Mouse (Mus musculus) gastrocnemius, adult 2 months (tissue): ENCODE data around the gene Apex2. TPM values are rescaled to one million over a fixed set of nuclear protein-coding genes. Genes with fewer than 3 reads are reported as not detected.

Source experiments
- DNase-seq: peaks from one replicate; pipeline ENCODE4 v3.0.0; 2022
- H3K27ac ChIP-seq: fragments of 200-600 bp; 2 replicates; pipeline ENCODE4 v1.8.1; 2022; ENCODE audit warnings: mild to moderate bottlenecking
- H3K4me3 ChIP-seq: fragments of 200-600 bp; 2 replicates; pipeline ENCODE4 v1.8.1; 2022; ENCODE audit warnings: mild to moderate bottlenecking, moderate library complexity
- CTCF ChIP-seq: fragments of 200-600 bp; IDR thresholded peaks from 2 replicates; pipeline ENCODE4 v1.8.1; 2022; ENCODE audit warnings: antibody characterized with exemption, mild to moderate bottlenecking, moderate library complexity
- intact Hi-C: fragments of 180-260 bp; cut with DNase I; formaldehyde crosslinking; loops from one replicate; pipeline ENCODE4 v1.15.1; 2025
- long read RNA-seq, 2 experiments: library from polyadenylated mRNA; stranded (forward); transcript quantifications; one replicate each; pipeline ENCODE4 v2.0.0; 2021
- total RNA-seq, 2 experiments: library from RNA; stranded (reverse); gene quantifications; 2 replicates each; pipeline ENCODE4 v1.2.3; 2021

The Apex2 gene
- 10 to 100 TPM in 1 of 2 experiments, 1 to 10 TPM in 1; 5.6 to 13.7 TPM for total RNA-seq
- long read RNA-seq, experiment 1, full-length matches to known transcripts: 7 of 8 reads
- long read RNA-seq, experiment 1, partial matches to known transcripts: 0 of 8 reads
- long read RNA-seq, experiment 1, other reads (novel, unspliced or antisense): 1 of 8 reads
- long read RNA-seq, experiment 2, full-length matches to known transcripts: 5 of 8 reads
- long read RNA-seq, experiment 2, partial matches to known transcripts: 0 of 8 reads
- long read RNA-seq, experiment 2, other reads (novel, unspliced or antisense): 3 of 8 reads

DNA sequence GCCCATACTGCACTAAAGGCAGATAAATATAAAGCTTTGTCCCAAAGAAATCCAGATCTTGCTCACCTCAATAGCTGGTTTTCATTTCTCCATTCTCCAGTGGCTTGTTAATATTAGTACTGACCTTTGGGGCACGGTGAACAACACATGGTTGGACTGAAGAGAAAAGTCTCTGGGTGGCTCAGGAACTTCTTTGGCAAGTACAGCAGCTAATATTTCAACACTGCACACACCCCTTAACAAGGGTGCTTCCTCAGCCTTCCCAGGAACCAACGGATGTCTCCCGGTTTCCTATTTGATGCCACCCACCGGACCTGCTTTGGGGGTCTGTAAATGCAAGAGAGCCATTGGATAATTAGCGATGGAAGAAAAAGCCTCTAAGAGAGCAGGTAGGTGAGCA, at the start of gene Apex2:
TSS of gene Apex2 (minus strand) at position 173 of the 400 bp plus-strand sequence.
- H3K4me3 ChIP-seq: peak within 1 kb of the TSS; percentile 76
- TF ChIP-seq CTCF: no peak
- DNase-seq: peak; percentile 32
- peak within 1 kb of the TSS; percentile 84 for H3K27ac ChIP-seq
- intact Hi-C loops: loop anchor here (10.0 kb wide), 1 partner anchor 365 kb away; no protein-coding TSS in a partner anchor

DNA sequence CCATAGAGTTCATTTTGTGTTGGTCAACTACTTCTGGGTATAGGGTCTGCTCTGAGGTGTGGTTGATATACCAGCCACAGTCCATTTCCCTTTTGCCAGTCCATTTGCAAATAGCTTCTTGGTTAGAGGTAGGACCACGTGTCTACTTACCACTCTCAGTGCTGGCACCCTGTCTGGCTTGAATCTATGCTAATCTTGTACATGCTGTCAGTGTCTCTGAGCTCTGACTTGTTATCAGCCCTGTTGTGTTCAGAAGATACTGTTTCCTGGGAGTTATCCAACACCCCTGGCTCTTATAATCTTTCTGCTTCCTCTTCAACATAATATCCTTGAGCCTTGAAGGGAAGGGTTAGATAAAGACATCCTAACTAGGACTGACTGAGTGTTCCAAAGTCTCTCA, 46.8 kb upstream of the Apex2 start:
- TF ChIP-seq CTCF: no peak
- Histone ChIP-seq H3K27ac (no peak overlapping the region), H3K4me3 (no peak overlapping the region)
- intact Hi-C loops: no loop called here
- no peak for DNase-seq

DNA sequence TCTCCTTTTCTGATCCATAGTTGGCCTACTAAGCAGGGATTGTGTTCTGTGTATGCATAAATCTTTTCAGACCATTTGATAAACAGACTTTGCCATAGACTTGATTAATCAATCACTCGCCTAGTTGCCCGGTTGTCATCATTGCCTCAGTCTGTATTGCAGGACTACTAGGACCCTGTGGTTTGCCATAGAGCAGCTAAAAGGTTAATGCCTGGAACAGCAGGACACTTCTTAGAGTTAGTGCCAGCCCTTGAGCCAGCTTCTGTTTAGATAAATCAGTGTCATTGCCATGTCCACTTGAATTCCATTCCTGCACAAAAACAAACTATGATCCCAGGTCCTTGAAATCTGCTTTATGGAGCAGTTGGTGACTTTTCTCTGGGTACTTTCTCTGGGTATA, 9.2 kb upstream of the Apex2 start:
- H3K4me3 ChIP-seq: no peak overlapping the region
- DNase-seq: no peak
- TF ChIP-seq CTCF: no peak
- peak overlapping the region; percentile 35; the same call in 1 of the 2 replicates for H3K27ac ChIP-seq
- intact Hi-C loops: loop anchor here (10.0 kb wide), 1 partner anchor 356 kb away; no protein-coding TSS in a partner anchor

DNA sequence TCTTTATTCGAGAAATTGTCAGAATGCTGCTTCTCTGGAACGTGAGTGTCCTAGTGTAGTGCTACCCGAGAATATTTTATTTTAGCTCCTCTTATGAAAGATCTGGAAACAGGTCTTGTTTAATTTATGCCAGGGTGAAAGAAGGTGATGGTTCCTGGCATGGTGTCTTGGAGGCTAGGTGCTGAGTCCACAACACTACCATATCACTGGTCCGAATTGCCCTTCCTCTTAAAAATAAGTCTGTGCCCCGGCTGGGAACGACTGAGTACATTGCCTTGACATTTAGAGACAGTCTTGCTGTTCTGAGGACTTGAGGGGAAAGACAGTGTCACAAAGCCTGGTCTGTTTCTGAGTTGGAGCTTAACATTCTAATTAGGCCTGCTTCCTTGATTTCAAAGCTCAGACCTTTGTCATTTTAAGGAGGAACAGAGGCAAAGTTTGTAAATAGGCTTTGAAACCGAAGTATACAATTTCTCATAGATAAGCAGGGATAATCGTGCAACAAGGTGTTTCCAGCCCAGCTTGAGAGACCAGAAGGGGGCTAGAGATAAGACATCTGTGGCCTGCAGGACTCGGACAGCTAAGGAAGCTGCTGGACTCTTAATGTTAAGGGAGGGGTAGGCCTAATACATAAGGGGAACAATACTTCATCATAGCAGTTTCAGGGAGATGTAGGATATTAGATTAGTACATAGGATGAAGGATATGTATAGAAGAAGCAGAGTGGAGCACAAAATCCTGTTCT, 5.5 kb upstream of the Apex2 start:
- DNase-seq: peak; percentile 34
- Histone ChIP-seq H3K4me3 (peak overlapping the region; percentile 60), H3K27ac (peak overlapping the region; percentile 84)
- no peak for TF ChIP-seq CTCF
- intact Hi-C loops: loop anchor here (10.0 kb wide), 1 partner anchor 360 kb away; no protein-coding TSS in a partner anchor

GRCm38 (mm10) chrX:150594176-150594575, 4.5 kb upstream of the Apex2 start:
- H3K4me3 ChIP-seq: peak overlapping the region; percentile 60
- intact Hi-C loops: loop anchor here (10.0 kb wide), 1 partner anchor 361 kb away; no protein-coding TSS in a partner anchor
- H3K27ac ChIP-seq: peak overlapping the region; percentile 84
- no peak for TF ChIP-seq CTCF
- no peak for DNase-seq

- peak overlapping the region; percentile 84 for H3K27ac ChIP-seq
- no peak for TF ChIP-seq CTCF
- intact Hi-C loops: loop anchor here (10.0 kb wide), 1 partner anchor 361 kb away; no protein-coding TSS in a partner anchor
- H3K4me3 ChIP-seq: peak overlapping the region; percentile 60
- peak; percentile 39 for DNase-seq
Measured at GRCm38 (mm10) chrX:150593266-150594035, 3.8 kb upstream of the Apex2 start.

GRCm38 (mm10) chrX:150588023-150588764, 1.5 kb downstream of the Apex2 start, which contains the start of gene Pfkfb1:
TSS of gene Pfkfb1 (plus strand) at chrX:150588229.
- peak; percentile 44 for TF ChIP-seq CTCF
- intact Hi-C loops: no loop called here

GRCm38 (mm10) chrX:150585116-150585515, 4.6 kb downstream of the Apex2 start:
- Histone ChIP-seq H3K4me3 (no peak overlapping the region), H3K27ac (no peak overlapping the region)
- no peak for DNase-seq
- intact Hi-C loops: no loop called here
- TF ChIP-seq CTCF: no peak

More at GRCm38 (mm10) chrX:150588023-150588764, 1.5 kb downstream of the Apex2 start, which contains the start of gene Pfkfb1:
- peak; percentile 87 for DNase-seq
- peak within 1 kb of the TSS; percentile 76 for H3K4me3 ChIP-seq
- peak within 1 kb of the TSS; percentile 84 for H3K27ac ChIP-seq

DNA sequence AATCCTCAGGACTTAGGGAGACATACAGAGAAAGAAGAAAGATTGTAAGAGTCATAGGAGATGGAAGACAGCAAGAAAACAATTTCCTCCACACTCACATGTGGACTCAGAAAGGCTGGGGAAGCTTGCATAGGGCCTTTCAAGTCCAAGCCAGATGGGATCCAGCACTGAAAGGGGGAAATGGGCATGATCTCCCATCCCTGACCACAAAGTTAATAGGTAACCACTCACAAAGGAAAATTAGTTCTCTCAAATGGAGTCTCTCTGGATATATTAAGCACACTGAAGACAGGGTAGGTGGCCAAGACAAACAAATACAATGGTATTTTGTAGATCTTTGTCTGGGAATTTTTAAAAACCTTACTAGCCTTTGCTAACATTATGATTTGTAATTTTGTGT, 7.7 kb downstream of the Apex2 start:
- H3K4me3 ChIP-seq: no peak overlapping the region
- no peak overlapping the region for H3K27ac ChIP-seq
- no peak for TF ChIP-seq CTCF
- intact Hi-C loops: no loop called here
- DNase-seq: no peak

- intact Hi-C loops: no loop called here
- DNase-seq: no peak
- TF ChIP-seq CTCF: no peak
Measured at GRCm38 (mm10) chrX:150564644-150565357, 24.9 kb downstream of the Apex2 start.

DNA sequence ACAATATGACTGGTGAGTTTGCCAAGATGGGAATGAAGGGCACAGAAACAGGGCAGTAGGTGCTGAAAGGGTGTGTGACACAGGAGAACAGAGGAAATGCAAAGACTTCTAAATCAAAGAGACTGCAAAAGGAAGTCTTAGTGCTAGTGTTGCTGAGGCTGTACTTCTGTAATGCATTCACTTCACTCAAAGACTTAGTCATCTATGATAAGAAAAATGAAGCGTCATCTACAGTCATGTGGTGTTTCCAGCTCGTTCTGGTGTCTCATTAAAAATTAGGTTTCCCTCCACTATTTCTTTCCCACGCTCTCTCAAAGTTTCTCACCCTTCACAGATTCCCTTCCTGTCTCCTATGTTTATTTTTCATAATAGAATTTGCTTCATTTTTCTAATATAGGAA, 35.6 kb downstream of the Apex2 start:
- intact Hi-C loops: no loop called here
- H3K27ac ChIP-seq: no peak overlapping the region
- no peak for DNase-seq
- no peak for TF ChIP-seq CTCF
- H3K4me3 ChIP-seq: no peak overlapping the region

More at GRCm38 (mm10) chrX:150564644-150565357, 24.9 kb downstream of the Apex2 start:
- H3K4me3 ChIP-seq: no peak overlapping the region
- no peak overlapping the region for H3K27ac ChIP-seq
